Mouse (Mus musculus) MEL (cell line): ENCODE results near the gene Msrb2.

Source experiments
- BHLHE40 ChIP-seq: IDR thresholded peaks from 2 replicates; pipeline ENCODE4 v1.6.1; 2012; ENCODE audit warnings: low read depth, mild to moderate bottlenecking, inconsistent platforms, low read length, improper control_type of control experiment, borderline replicate concordance
- CHD2 ChIP-seq: IDR thresholded peaks from 2 replicates; pipeline ENCODE4 v1.6.1; 2011; ENCODE audit warnings: low read length, improper control_type of control experiment
- CTCF ChIP-seq, 3 experiments: IDR thresholded peaks in 2 of 3; conservative IDR thresholded peaks in 1 of 3; 2 replicates each; pipeline ENCODE4 v1.5.1; 2011 to 2012; ENCODE audit warnings: low read length in 3 of 3, low read depth in 2 of 3, mild to moderate bottlenecking in 2 of 3, improper control_type of control experiment in 1 of 3, inconsistent platforms in 1 of 3, mixed read lengths in 1 of 3, moderate library complexity in 1 of 3; ENCODE audit not compliant: control insufficient read depth in 1 of 3, insufficient read depth in 1 of 3, poor library complexity in 1 of 3, severe bottlenecking in 1 of 3
- ELF1 ChIP-seq: IDR thresholded peaks from 2 replicates; pipeline ENCODE4 v1.6.1; 2014; ENCODE audit warnings: low read depth, mild to moderate bottlenecking, inconsistent platforms, low read length, improper control_type of control experiment, moderate library complexity
- EP300 ChIP-seq, 2 experiments: IDR thresholded peaks; 2 replicates each; pipeline ENCODE4 v1.6.1; 2011; ENCODE audit warnings: improper control_type of control experiment in 2 of 2, low read length in 2 of 2, low read depth in 1 of 2, mild to moderate bottlenecking in 1 of 2
- MEF2A ChIP-seq: IDR thresholded peaks from 2 replicates; pipeline ENCODE4 v1.6.1; 2014; ENCODE audit warnings: low read depth, mild to moderate bottlenecking, inconsistent platforms, low read length, improper control_type of control experiment; ENCODE audit not compliant: poor library complexity, insufficient replicate concordance, severe bottlenecking; ENCODE audit errors: extremely low read depth
- MYC ChIP-seq: IDR thresholded peaks from 2 replicates; pipeline ENCODE4 v1.6.1; 2011; ENCODE audit warnings: low read depth, mild to moderate bottlenecking, low read length, improper control_type of control experiment, moderate library complexity
- NRF1 ChIP-seq: IDR thresholded peaks from 2 replicates; pipeline ENCODE4 v1.6.1; 2014; ENCODE audit warnings: low read depth, mild to moderate bottlenecking, inconsistent platforms, low read length, improper control_type of control experiment, moderate library complexity; ENCODE audit not compliant: poor library complexity, insufficient read depth, severe bottlenecking
- POLR2A ChIP-seq, 2 experiments: IDR thresholded peaks; 2 replicates each; pipeline ENCODE4 v1.6.1; 2011 to 2012; ENCODE audit warnings: low read length in 2 of 2, mild to moderate bottlenecking in 2 of 2, control low read depth in 1 of 2, improper control_type of control experiment in 1 of 2, low read depth in 1 of 2, moderate library complexity in 1 of 2; ENCODE audit not compliant: control insufficient read depth in 1 of 2, insufficient read depth in 1 of 2, poor library complexity in 1 of 2
- POLR2AphosphoS2 ChIP-seq: IDR thresholded peaks from 2 replicates; pipeline ENCODE4 v1.6.1; 2011; ENCODE audit warnings: low read length, improper control_type of control experiment
- TAL1 ChIP-seq: IDR thresholded peaks from 2 replicates; pipeline ENCODE4 v1.6.1; 2012; ENCODE audit warnings: mild to moderate bottlenecking, inconsistent platforms, low read length, moderate library complexity, mixed read lengths
- TCF12 ChIP-seq: IDR thresholded peaks from 2 replicates; pipeline ENCODE4 v1.6.1; 2014; ENCODE audit warnings: low read depth, mild to moderate bottlenecking, inconsistent platforms, low read length, improper control_type of control experiment, moderate library complexity
- ZC3H11A ChIP-seq: IDR thresholded peaks from 2 replicates; pipeline ENCODE4 v1.6.1; 2012; ENCODE audit warnings: low read depth, mild to moderate bottlenecking, inconsistent platforms, low read length, improper control_type of control experiment
- ZNF384 ChIP-seq: IDR thresholded peaks from 2 replicates; pipeline ENCODE4 v1.6.1; 2012; ENCODE audit warnings: low read depth, mild to moderate bottlenecking, inconsistent platforms, low read length, improper control_type of control experiment

GRCm38 (mm10) chr2:19385772-19386171 is 14.5 kb downstream of the Msrb2 start:
- TF ChIP-seq EP300 (IDR thresholded peaks at IDR 0.05; ENCODE audit: low read depth in 1 of 2, low read length in 2 of 2): no peak
- TF ChIP-seq POLR2A (IDR thresholded peaks at IDR 0.05; ENCODE audit: control insufficient read depth in 1 of 2, insufficient read depth in 1 of 2, low read depth in 1 of 2, low read length in 2 of 2, poor library complexity in 1 of 2): no peak
- no peak for TF ChIP-seq MYC
- TF ChIP-seq ZNF384: no peak
- no peak for TF ChIP-seq ELF1
- no peak for TF ChIP-seq CTCF (IDR thresholded peaks at IDR 0.05 in 2 of 3, conservative IDR thresholded peaks at IDR 0.05 in 1 of 3; ENCODE audit: control insufficient read depth in 1 of 3, insufficient read depth in 1 of 3, low read depth in 2 of 3, low read length in 3 of 3, poor library complexity in 1 of 3, severe bottlenecking in 1 of 3)
- no peak for TF ChIP-seq CHD2
- no peak for TF ChIP-seq MEF2A
- no peak for TF ChIP-seq POLR2AphosphoS2
- no peak for TF ChIP-seq BHLHE40
- TF ChIP-seq TCF12: no peak
- no peak for TF ChIP-seq TAL1
- no peak for TF ChIP-seq ZC3H11A
- no peak for TF ChIP-seq NRF1
